Mouse (Mus musculus): ENCODE data around the gene Tjap1.

Tjap1 gene

GRCm38 (mm10) chr17:46278011-46278765 lies 4.6 kb downstream of the Tjap1 start:
- no peak for DNase-seq

GRCm38 (mm10) chr17:46277586-46277985 lies 5.2 kb downstream of the Tjap1 start:
- DNase-seq = no peak

GRCm38 (mm10) chr17:46275506-46275905 lies 7.3 kb downstream of the Tjap1 start:
- DNase-seq = no peak

- no peak for DNase-seq
These were observed 7.8 kb downstream of the Tjap1 start for GRCm38 (mm10) chr17:46275034-46275433.

- DNase-seq = no peak
These were observed 8.4 kb downstream of the Tjap1 start for GRCm38 (mm10) chr17:46274465-46274864.

- DNase-seq = no peak
These were observed 9.0 kb downstream of the Tjap1 start for GRCm38 (mm10) chr17:46273803-46274236.

- DNase-seq = no peak
These were observed 10.2 kb downstream of the Tjap1 start for GRCm38 (mm10) chr17:46272675-46273074.

- no peak for DNase-seq
These were observed 10.8 kb downstream of the Tjap1 start for GRCm38 (mm10) chr17:46272058-46272457.

GRCm38 (mm10) chr17:46269771-46270534 lies 12.9 kb downstream of the Tjap1 start:
- no peak for DNase-seq

- no peak for DNase-seq
These were observed 14.7 kb downstream of the Tjap1 start for GRCm38 (mm10) chr17:46268026-46268720.

GRCm38 (mm10) chr17:46267511-46267910 lies 15.3 kb downstream of the Tjap1 start:
- DNase-seq = no peak

- no peak for DNase-seq
These were observed 15.8 kb downstream of the Tjap1 start for GRCm38 (mm10) chr17:46266986-46267385.

- peak; percentile 89 for DNase-seq
These were observed 16.8 kb downstream of the Tjap1 start for GRCm38 (mm10) chr17:46265918-46266618.

- DNase-seq = no peak
These were observed 17.3 kb downstream of the Tjap1 start for GRCm38 (mm10) chr17:46265502-46265901.

GRCm38 (mm10) chr17:46262201-46262694 lies 20.6 kb downstream of the Tjap1 start:
- DNase-seq = no peak

- DNase-seq = no peak
These were observed 23.2 kb downstream of the Tjap1 start for GRCm38 (mm10) chr17:46259675-46260074.

- DNase-seq = no peak
These were observed 24.4 kb downstream of the Tjap1 start for GRCm38 (mm10) chr17:46258279-46259053.

- no peak for DNase-seq
These were observed 27.7 kb downstream of the Tjap1 start for GRCm38 (mm10) chr17:46255147-46255546.

- peak; percentile 50 for DNase-seq
These were observed 28.7 kb downstream of the Tjap1 start for GRCm38 (mm10) chr17:46254106-46254505.

- peak; percentile 95 for DNase-seq
These were observed 29.3 kb downstream of the Tjap1 start, which contains the start of gene Lrrc73 for GRCm38 (mm10) chr17:46253452-46254084. Gene Lrrc73 (plus strand): TSS chr17:46253531.

All from right cerebral cortex, postnatal 4 days (tissue).